Mouse (Mus musculus) liver, embryonic 16.5 days (tissue): ENCODE results near the gene Tefm. TPM values are rescaled to one million over a fixed set of nuclear protein-coding genes. Genes with fewer than 3 reads are reported as not detected.
A peak's percentile ranks its signal among the peaks of the same experiment; 100 is the strongest.
"Not testable (repeated sequence)": the region's sequence is repeated elsewhere in the genome, so short reads cannot be mapped to it uniquely, and the experiment has no call there.

Experiments used
- ATAC-seq: fragments of 200-750 bp; cut with Nextera tagmentation; 2 replicates; pipeline ENCODE4 v1.8.0; 2017; ENCODE audit warnings: low read depth, mild to moderate bottlenecking, moderate number of reproducible peaks, moderate library complexity
- H3K27ac ChIP-seq: fragments of 300-500 bp; sonication (generic); 2 replicates; pipeline ENCODE4 v1.5.1; 2014; ENCODE audit warnings: mild to moderate bottlenecking, low read length
- H3K27me3 ChIP-seq: fragments of 300-500 bp; sonication (generic); 2 replicates; pipeline ENCODE4 v1.6.1; 2014; ENCODE audit warnings: low read depth, low read length, mixed read lengths; ENCODE audit not compliant: control insufficient read depth, insufficient read depth
- H3K36me3 ChIP-seq: fragments of 300-500 bp; sonication (generic); 2 replicates; pipeline ENCODE4 v1.6.1; 2014; ENCODE audit warnings: mild to moderate bottlenecking; ENCODE audit not compliant: control insufficient read depth, insufficient read depth
- H3K4me1 ChIP-seq: fragments of 300-500 bp; sonication (generic); 2 replicates; pipeline ENCODE4 v1.6.1; 2014; ENCODE audit warnings: low read depth, low read length, mixed read lengths; ENCODE audit not compliant: control insufficient read depth
- H3K4me2 ChIP-seq: fragments of 300-500 bp; sonication (generic); 2 replicates; pipeline ENCODE4 v1.6.1; 2014; ENCODE audit warnings: low read depth, low read length, mixed read lengths
- H3K4me3 ChIP-seq: fragments of 300-500 bp; sonication (generic); 2 replicates; pipeline ENCODE4 v1.5.1; 2014; ENCODE audit warnings: low read depth, mild to moderate bottlenecking, low read length
- H3K9ac ChIP-seq: fragments of 300-500 bp; sonication (generic); 2 replicates; pipeline ENCODE4 v1.6.1; 2014; ENCODE audit warnings: low read depth, low read length
- H3K9me3 ChIP-seq: fragments of 300-500 bp; sonication (generic); replicated peaks from 2 replicates; pipeline ENCODE4 v1.6.1; 2016; ENCODE audit warnings: low read length; ENCODE audit not compliant: control insufficient read depth
- WGBS: fragments of 180-500 bp; shearing (Covaris S2); extraction: QIAGEN DNeasy Blood & Tissue Kit; methylation state at CpG from one replicate; pipeline ENCODE4 v1.1.7; 2014; ENCODE audit not compliant: insufficient replicate concordance; 5-methylcytosine and 5-hydroxymethylcytosine counted together
- polyA plus RNA-seq: library from polyadenylated mRNA; unstranded; fragments of >200 nt; fragmentation: Nextera tagmentation; extraction: Ambion mirVana; gene quantifications from 2 replicates; pipeline ENCODE4 v1.2.1, GENCODE M21; 2015

Gene Tefm
- polyA plus RNA-seq, 1 experiment from 2014 or later, result 11.4 TPM

GRCm38 (mm10) chr11:80151541-80151940, 9.6 kb upstream of the Tefm start:
- no peak overlapping the region for H3K4me3 ChIP-seq
- WGBS, result 15% methylated on average over 2 of the region's 2 CpGs
- peaks cover 18% of the 10 kb centered on the region for H3K4me1 ChIP-seq
- no peak overlapping the region for H3K4me2 ChIP-seq
- no peak for ATAC-seq
- no peak overlapping the region for H3K9ac ChIP-seq
- H3K9me3 ChIP-seq, result no peaks in the 10 kb centered on the region
- H3K27ac ChIP-seq, result no peak overlapping the region
- H3K27me3 ChIP-seq, result peaks cover 14% of the 10 kb centered on the region
- no peaks in the 10 kb centered on the region for H3K36me3 ChIP-seq

DNA sequence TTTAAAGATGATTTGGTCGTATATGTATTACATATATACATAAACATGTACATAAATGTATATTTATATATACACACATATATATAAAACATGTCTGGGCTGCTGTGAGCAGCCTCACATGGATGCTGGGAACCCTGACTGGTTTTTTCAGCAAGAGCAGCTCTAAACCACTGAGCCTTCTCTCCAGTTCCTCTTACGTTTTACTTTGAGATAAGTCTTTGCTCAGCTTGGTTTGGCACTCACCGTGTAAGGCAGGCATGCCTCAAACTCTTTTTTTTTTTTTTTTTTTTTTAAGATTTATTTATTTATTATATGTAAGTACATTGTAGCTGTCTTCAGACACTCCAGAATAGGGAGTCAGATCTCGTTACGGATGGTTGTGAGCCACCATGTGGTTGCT, 8.6 kb upstream of the Tefm start:
- WGBS, result 43% methylated on average over 5 of the region's 5 CpGs
- Histone ChIP-seq H3K9ac (no peak overlapping the region), H3K27ac (no peak overlapping the region), H3K27me3 (peaks cover 14% of the 10 kb centered on the region), H3K4me3 (no peak overlapping the region), H3K36me3 (no peaks in the 10 kb centered on the region), H3K4me1 (peaks cover 19% of the 10 kb centered on the region), H3K4me2 (no peak overlapping the region), H3K9me3 (no peaks in the 10 kb centered on the region)
- no peak for ATAC-seq

DNA sequence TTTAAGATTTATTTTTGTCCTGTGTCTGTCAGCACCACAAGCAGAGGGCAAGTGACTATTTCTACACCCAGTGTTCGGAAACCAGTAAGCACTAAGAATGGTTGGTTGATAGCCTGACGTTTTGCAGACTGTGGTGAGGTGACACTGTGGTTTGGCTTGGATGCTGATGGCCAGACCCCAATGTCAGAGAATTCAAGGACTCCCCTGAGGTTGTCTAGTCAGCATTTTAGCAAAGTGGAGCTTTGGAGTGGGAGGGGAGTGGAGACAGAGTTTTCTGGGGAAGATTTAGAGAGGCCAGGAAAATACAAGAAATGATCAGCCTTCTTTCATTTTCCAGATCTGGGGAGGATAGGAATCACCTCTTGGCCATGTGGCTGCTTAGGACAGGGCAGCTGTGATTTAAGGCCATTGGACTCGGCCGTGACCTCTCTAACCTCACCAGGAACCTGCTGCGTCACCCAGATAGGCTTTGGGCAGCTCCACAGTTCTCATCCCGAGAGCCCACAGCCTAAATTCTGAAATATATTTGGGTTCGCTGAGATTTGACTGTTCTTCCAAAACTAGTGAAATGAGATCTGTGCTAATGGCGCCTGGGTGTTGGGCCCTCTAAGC, 7.5 kb upstream of the Tefm start:
- Histone ChIP-seq H3K4me1 (peaks cover 23% of the 10 kb centered on the region), H3K36me3 (no peaks in the 10 kb centered on the region), H3K4me3 (no peak overlapping the region), H3K9me3 (no peaks in the 10 kb centered on the region), H3K4me2 (no peak overlapping the region), H3K27ac (no peak overlapping the region), H3K9ac (no peak overlapping the region), H3K27me3 (peaks cover 6% of the 10 kb centered on the region)
- WGBS, result 61% methylated on average over 8 of the region's 8 CpGs
- no peak for ATAC-seq

GRCm38 (mm10) chr11:80148974-80149373, 7.0 kb upstream of the Tefm start:
- H3K36me3 ChIP-seq, H3K9ac ChIP-seq, H3K9me3 ChIP-seq, ATAC-seq, H3K4me2 ChIP-seq, H3K27ac ChIP-seq, H3K27me3 ChIP-seq, H3K4me3 ChIP-seq: not testable (repeated sequence)
- WGBS, result 45% methylated on average over 1 of the region's 4 CpGs
- H3K4me1 ChIP-seq, result peaks cover 18% of the 10 kb centered on the region

GRCm38 (mm10) chr11:80148313-80148712, 6.3 kb upstream of the Tefm start:
- no peak for ATAC-seq
- WGBS, result 57% methylated on average over 1 of the region's 1 CpGs

DNA sequence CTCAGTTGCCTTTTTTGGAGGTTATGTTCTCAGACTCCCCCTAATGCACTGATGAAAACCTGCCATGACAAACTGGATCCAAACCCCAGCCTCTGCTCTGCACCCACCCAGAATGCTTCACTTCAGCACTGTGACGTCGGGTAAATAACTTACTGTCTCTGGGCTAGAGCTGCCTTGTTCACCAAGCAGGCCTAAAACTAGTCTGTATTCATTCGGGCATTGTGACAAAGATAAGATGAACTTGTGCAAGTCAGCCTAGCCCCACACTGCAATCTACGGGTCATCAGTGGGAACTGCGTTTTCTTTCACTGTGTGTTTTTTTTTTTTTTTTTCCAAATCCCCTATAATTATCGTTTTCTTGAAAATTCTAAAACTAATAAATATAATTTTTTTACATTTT, 5.8 kb upstream of the Tefm start:
- no peak for ATAC-seq
- 35% methylated on average over 6 of the region's 6 CpGs for WGBS
- Histone ChIP-seq H3K4me3 (no peak overlapping the region), H3K9ac (no peak overlapping the region), H3K27ac (no peak overlapping the region), H3K27me3 (no peaks in the 10 kb centered on the region), H3K4me2 (no peak overlapping the region), H3K36me3 (no peaks in the 10 kb centered on the region), H3K9me3 (no peaks in the 10 kb centered on the region), H3K4me1 (peaks cover 14% of the 10 kb centered on the region)

More at GRCm38 (mm10) chr11:80148313-80148712, 6.3 kb upstream of the Tefm start:
- no peaks in the 10 kb centered on the region for H3K36me3 ChIP-seq
- H3K9ac ChIP-seq, result no peak overlapping the region
- H3K4me2 ChIP-seq, result no peak overlapping the region
- H3K4me1 ChIP-seq, result peaks cover 12% of the 10 kb centered on the region
- no peak overlapping the region for H3K4me3 ChIP-seq
- no peak overlapping the region for H3K27ac ChIP-seq
- H3K9me3 ChIP-seq, result no peaks in the 10 kb centered on the region
- H3K27me3 ChIP-seq, result no peaks in the 10 kb centered on the region

- whole genome bisulfite sequencing, result 3% methylated on average over 10 of the region's 10 CpGs
- Histone ChIP-seq H3K4me3 (no peak overlapping the region), H3K9me3 (no peaks in the 10 kb centered on the region), H3K36me3 (no peaks in the 10 kb centered on the region), H3K9ac (no peak overlapping the region), H3K27ac (peak overlapping the region; percentile 86), H3K4me2 (peak overlapping the region; percentile 1; the same call in 1 of the 2 replicates), H3K27me3 (no peaks in the 10 kb centered on the region), H3K4me1 (peaks cover 19% of the 10 kb centered on the region)
- peak; percentile 47 for ATAC-seq
These were observed 3.9 kb upstream of the Tefm start for GRCm38 (mm10) chr11:80145787-80146275.

DNA sequence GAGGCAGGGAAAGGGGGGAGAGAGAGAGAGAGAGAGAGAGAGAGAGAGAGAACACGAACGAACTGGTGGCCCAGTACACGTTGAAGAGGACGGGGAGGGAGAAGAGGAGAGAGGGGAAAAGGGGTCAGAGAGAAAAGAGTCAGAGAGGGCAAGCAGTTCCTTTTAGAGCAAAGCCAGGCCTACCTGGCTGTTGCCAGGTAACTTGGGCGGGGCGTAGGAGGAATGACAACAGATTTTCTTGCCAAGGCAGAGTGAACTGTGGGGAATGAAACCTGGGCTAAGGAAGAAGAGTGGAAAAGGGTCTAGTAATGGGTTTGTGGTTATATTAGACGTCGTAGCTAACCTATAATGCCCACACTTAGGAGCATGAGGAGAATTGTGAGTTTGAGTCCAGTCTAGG, 897 bp upstream of the Tefm start:
- H3K9ac ChIP-seq, result no peak overlapping the region
- H3K27me3 ChIP-seq, result no peaks in the 10 kb centered on the region
- no peaks in the 10 kb centered on the region for H3K9me3 ChIP-seq
- H3K27ac ChIP-seq, result no peak overlapping the region
- peaks cover 5% of the 10 kb centered on the region; the same call in 1 of the 2 replicates for H3K36me3 ChIP-seq
- ATAC-seq, result no peak
- WGBS, result 50% methylated on average over 8 of the region's 8 CpGs
- peaks cover 19% of the 10 kb centered on the region for H3K4me1 ChIP-seq
- peak overlapping the region; percentile 79 for H3K4me3 ChIP-seq
- peak overlapping the region; percentile 84 for H3K4me2 ChIP-seq

- Histone ChIP-seq H3K4me2 (no peak overlapping the region), H3K4me3 (no peak overlapping the region), H3K27me3 (no peaks in the 10 kb centered on the region), H3K9ac (no peak overlapping the region), H3K36me3 (peaks cover 33% of the 10 kb centered on the region), H3K9me3 (no peaks in the 10 kb centered on the region), H3K4me1 (peaks cover 5% of the 10 kb centered on the region), H3K27ac (no peak overlapping the region)
- no peak for ATAC-seq
- 83% methylated on average over 5 of the region's 5 CpGs for WGBS
These were observed 4.2 kb downstream of the Tefm start for GRCm38 (mm10) chr11:80137773-80138172.
